Mouse (Mus musculus) ES-Bruce4 (cell line): ENCODE measurements around the gene Paqr6. TPM values are rescaled to one million over a fixed set of nuclear protein-coding genes. Genes with fewer than 3 reads are reported as not detected.

Source experiments
- H3K27ac ChIP-seq: 2 replicates; pipeline ENCODE4 v1.5.1; 2012; ENCODE audit warnings: low read length, inconsistent platforms; ENCODE audit not compliant: insufficient read depth
- H3K27me3 ChIP-seq: 2 replicates; pipeline ENCODE4 v1.6.1; 2012; ENCODE audit warnings: mild to moderate bottlenecking, low read length, inconsistent platforms; ENCODE audit not compliant: control insufficient read depth, poor library complexity, insufficient read depth, severe bottlenecking
- H3K36me3 ChIP-seq: 2 replicates; pipeline ENCODE4 v1.6.1; 2012; ENCODE audit warnings: inconsistent platforms, mild to moderate bottlenecking, low read length, moderate library complexity; ENCODE audit not compliant: control insufficient read depth, poor library complexity, insufficient read depth, severe bottlenecking
- H3K4me1 ChIP-seq: one replicate; pipeline ENCODE4 v1.8.1; 2011; ENCODE audit warnings: low read length; ENCODE audit not compliant: control insufficient read depth, insufficient read depth
- H3K4me3 ChIP-seq: 2 replicates; pipeline ENCODE4 v1.5.1; 2011; ENCODE audit warnings: low read depth, mild to moderate bottlenecking, low read length
- H3K9ac ChIP-seq: 2 replicates; pipeline ENCODE4 v1.6.1; 2012; ENCODE audit warnings: low read depth, mild to moderate bottlenecking, inconsistent platforms; ENCODE audit not compliant: poor library complexity, severe bottlenecking
- H3K9me3 ChIP-seq: replicated peaks from 2 replicates; pipeline ENCODE4 v1.6.1; 2012; ENCODE audit warnings: mild to moderate bottlenecking, low read length, inconsistent platforms; ENCODE audit not compliant: control insufficient read depth, poor library complexity, insufficient read depth, severe bottlenecking
- CTCF ChIP-seq: IDR thresholded peaks from one replicate; pipeline ENCODE4 v1.8.1; 2011; ENCODE audit warnings: low read depth, low read length
- EP300 ChIP-seq: IDR thresholded peaks from 2 replicates; pipeline ENCODE4 v1.6.1; 2011; ENCODE audit warnings: low read depth, low read length; ENCODE audit not compliant: insufficient read depth
- POLR2A ChIP-seq: IDR thresholded peaks from one replicate; pipeline ENCODE4 v1.8.1; 2011; ENCODE audit warnings: low read length; ENCODE audit not compliant: insufficient read depth
- polyA plus RNA-seq: library from polyadenylated mRNA; stranded (reverse); fragments of >200 nt; gene quantifications from 2 replicates; pipeline ENCODE4 v1.2.4, GENCODE M21; 2011; ENCODE audit warnings: low read depth; ENCODE audit not compliant: missing spikeins, insufficient read depth, insufficient read length

Paqr6 gene
- polyA plus RNA-seq = 4.9 and 6.8 TPM in 2 replicates

DNA sequence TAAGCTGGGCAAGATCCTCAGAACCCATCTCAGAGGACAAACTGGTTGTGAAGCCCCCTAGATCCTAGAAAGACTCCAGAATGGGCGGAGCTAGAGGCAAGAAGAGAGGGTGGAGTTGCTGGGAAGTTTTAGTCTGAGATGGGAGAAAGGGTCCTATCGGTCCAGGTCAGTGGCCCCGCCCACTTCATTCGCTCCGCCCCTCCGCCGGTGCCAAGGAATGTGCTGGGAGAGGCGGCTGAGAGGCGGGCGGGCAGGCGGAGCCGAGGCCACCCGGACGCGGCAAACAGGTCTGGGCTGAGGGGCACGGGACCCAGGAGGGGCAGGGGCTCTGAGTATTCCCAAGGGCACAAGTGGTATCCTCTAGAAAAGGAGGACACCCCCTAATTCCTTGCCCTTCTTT is at the start of gene Paqr6:
Paqr6 (plus strand) TSS at position 248 of the 400 bp plus-strand sequence.
- Histone ChIP-seq H3K4me1 (peaks cover 3% of the 10 kb centered on the region), H3K27ac (no peak within 1 kb of the TSS), H3K9ac (peak within 1 kb of the TSS; percentile 48), H3K4me3 (peak within 1 kb of the TSS; percentile 27), H3K9me3 (0 out of 2 replicates have a peak, but pooled peaks cover under 1% of the 10 kb centered on the region), H3K36me3 (peaks cover 20% of the 10 kb centered on the region), H3K27me3 (no peaks in the 10 kb centered on the region)
- no peak for TF ChIP-seq POLR2A

DNA sequence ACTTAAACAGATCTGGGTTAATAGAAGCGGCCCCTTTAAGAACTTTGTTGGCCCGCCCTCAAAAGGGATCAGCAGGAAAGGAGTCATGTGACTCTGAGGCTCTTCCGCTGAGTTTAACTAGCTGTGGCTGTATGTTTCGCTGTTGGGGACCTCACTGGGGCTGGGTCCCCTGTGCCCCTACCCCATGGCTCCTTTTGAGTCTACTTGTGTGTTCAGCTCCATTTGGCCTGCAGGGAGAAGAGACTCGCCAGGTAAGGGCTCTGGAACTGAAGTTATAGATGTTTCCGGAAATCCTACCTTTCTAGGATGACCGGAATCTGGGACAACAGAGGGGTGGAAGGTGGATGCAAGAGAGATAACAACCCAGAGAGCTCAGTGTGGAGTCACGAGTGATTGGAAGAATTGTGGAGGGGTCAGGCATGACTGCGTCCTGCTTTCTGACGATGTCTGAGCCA is 39.4 kb upstream of the Paqr6 start, which contains the start of gene Glmp:
Glmp (plus strand) TSS at position 73 of the 455 bp plus-strand sequence.
- Histone ChIP-seq H3K36me3 (peaks cover 25% of the 10 kb centered on the region), H3K27me3 (no peaks in the 10 kb centered on the region), H3K27ac (no peak within 1 kb of the TSS), H3K9ac (peak within 1 kb of the TSS; percentile 37), H3K9me3 (no peaks in the 10 kb centered on the region), H3K4me1 (no peaks in the 10 kb centered on the region), H3K4me3 (peak within 1 kb of the TSS; percentile 92)
- TF ChIP-seq CTCF (no peak), EP300 (no peak), POLR2A (no peak)

DNA sequence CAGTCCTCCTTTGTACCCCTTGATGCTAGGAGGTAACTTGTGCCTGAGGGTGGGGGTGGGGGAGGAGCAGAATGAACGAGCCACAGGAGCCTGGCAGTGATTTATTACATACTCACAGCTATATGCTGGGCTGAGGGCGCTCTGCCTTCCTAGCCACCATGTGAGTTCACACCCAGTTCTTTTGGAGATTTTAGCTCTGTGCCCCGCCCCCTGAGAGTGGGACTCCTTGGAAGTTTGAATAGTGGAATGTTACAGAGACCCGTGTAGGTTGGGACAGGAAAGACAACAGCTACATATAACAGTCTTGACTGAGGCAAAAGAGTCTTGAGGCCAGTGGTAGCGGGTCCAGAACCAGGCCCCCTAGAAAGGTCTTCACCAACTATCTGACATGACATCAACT is 35.4 kb upstream of the Paqr6 start:
- TF ChIP-seq EP300 (no peak), POLR2A (no peak), CTCF (no peak)
- no peaks in the 10 kb centered on the region for H3K9me3 ChIP-seq
- H3K4me3 ChIP-seq = no peak overlapping the region
- H3K27me3 ChIP-seq = no peaks in the 10 kb centered on the region
- no peak overlapping the region for H3K27ac ChIP-seq
- H3K9ac ChIP-seq = no peak overlapping the region
- no peaks in the 10 kb centered on the region for H3K36me3 ChIP-seq
- no peaks in the 10 kb centered on the region for H3K4me1 ChIP-seq

DNA sequence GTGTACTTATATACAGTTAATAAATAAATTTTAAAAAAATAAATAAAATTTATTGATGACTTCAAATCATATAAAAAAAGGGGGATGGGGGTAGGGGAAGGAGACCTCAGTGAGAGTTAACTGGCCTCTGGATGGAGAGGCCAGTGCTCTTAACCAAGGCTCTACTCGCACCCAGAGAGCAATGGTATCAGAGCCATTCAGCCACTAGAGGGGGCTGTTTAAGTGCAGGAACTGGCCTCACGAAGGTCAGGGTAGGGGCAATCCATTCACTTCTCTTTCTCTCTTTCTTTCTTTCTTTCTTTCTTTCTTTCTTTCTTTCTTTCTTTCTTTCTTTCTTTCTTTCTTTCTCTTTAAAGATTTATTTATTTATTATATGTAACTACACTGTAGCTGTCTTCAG is 33.1 kb upstream of the Paqr6 start:
- TF ChIP-seq CTCF (peak; percentile 87), POLR2A (no peak)
- H3K36me3 ChIP-seq = no peaks in the 10 kb centered on the region
- H3K9ac ChIP-seq = no peak overlapping the region
- no peak overlapping the region for H3K27ac ChIP-seq
- no peaks in the 10 kb centered on the region for H3K27me3 ChIP-seq
- H3K9me3 ChIP-seq = no peaks in the 10 kb centered on the region
- H3K4me1 ChIP-seq = no peaks in the 10 kb centered on the region
- no peak overlapping the region for H3K4me3 ChIP-seq

DNA sequence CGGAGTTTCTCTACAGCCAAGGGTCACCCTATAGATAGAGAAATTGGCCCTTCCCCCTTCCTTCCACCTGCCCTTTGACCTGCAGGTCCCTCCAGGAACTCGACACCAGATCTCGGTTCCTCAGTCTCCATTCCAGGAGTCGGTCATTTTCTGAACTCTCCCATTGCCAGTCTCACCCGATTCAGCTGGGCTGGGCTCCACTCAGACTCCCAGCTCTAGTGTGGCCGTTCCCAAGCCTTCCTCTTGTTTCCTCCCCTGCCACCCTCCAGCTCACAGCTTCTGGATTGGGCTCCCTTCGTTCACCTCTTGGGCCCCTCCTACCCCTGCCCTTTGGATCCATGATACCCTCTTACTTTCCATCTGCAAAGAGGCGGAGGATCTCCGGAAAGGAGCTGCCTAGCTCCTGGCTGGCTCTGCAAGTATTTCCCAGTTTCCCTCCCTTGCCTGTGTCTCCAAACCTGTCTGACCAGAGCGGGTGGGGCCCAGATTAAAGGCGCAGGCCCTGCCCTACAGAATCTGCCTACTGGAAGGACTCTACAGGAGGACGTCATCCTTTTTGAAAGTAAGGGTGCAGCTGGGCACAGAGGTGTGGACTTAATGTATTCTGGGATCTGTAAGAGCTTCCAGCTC is 30.2 kb upstream of the Paqr6 start:
- Histone ChIP-seq H3K27me3 (no peaks in the 10 kb centered on the region), H3K9ac (peak overlapping the region; percentile 87), H3K27ac (peak overlapping the region; percentile 83), H3K36me3 (no peaks in the 10 kb centered on the region), H3K4me3 (peak overlapping the region; percentile 41), H3K9me3 (no peaks in the 10 kb centered on the region), H3K4me1 (no peaks in the 10 kb centered on the region)
- no peak for TF ChIP-seq POLR2A
- TF ChIP-seq EP300 = peak; percentile 45; the same call in 1 of the 2 replicates

DNA sequence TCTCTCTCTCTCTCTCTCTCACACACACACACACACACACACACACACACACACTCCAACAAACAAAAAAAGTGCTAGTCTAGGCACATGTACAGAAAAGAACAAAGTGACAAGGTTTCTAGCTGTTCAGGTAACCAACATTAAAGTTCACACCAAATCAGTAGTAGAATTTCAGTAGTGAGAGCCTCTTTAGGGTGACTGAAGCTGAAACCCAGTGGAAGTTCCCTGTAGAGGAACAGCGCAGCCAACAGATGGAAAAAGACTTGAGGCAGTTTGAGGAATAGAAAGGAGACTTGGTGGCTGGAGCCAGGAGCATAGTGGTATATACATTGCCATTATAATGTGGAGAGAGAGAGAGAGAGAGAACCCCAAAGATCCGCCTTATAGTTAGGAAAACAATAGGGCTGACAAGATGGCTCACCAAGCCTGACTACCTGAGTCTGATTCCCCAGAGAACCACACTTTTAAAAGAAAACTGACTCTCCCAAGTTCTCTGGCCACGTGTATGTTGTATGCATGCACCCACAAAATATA is 29.4 kb upstream of the Paqr6 start:
- H3K27me3 ChIP-seq = no peaks in the 10 kb centered on the region
- no peaks in the 10 kb centered on the region for H3K9me3 ChIP-seq
- H3K4me1 ChIP-seq = no peaks in the 10 kb centered on the region
- H3K9ac ChIP-seq = peak overlapping the region; percentile 87
- H3K27ac ChIP-seq = peak overlapping the region; percentile 83
- peak overlapping the region; percentile 92 for H3K4me3 ChIP-seq
- no peaks in the 10 kb centered on the region for H3K36me3 ChIP-seq
- TF ChIP-seq EP300 (no peak), POLR2A (no peak), CTCF (no peak)
